Mouse (Mus musculus): Measurements from ENCODE around the gene Vmn1r231.

Vmn1r231 gene

DNA sequence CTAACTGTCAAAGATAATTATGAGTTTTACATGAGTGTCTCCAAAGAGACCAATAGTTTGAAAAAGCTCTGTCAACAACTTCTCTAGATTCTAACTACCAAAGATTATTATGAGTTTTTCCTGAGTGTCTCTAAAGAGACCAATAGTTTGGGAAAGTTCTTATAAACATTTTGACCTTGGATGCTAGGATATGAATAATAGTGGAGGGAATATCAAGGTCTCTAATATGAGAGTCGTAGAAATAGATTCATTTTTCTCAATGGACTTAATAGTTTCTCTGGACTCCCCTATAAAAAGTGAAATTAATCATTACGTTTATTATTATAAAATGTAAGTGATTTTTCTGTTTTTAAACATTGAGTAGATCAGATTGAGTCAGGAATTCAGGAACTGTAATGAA is at the start of gene Vmn1r231:
Gene Vmn1r231, minus strand, starts transcription at position 101 of the 400 bp plus-strand sequence.
- no peak for DNase-seq (ENCODE audit: low read depth, low spot score)

DNA sequence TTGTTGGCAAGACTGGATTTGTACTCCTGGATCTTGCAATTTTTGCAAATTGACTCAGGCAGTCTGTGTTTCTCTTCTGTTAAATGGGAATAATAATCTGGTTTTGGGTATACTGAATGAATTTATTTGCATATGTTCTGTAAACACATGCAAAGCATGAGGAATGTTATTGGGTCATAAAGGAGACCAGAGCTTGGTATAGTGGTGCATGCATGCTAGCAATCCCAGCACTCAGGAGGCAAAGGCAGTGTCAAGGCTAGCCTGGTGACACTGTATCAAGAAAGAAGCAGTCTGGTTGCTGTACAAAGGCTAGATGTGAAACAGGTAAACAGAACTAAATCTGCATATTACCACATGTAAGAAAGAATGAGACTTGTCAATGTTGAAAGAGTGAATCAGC is 41.7 kb upstream of the Vmn1r231 start:
- no peak for DNase-seq (ENCODE audit: low read depth, low spot score)

DNA sequence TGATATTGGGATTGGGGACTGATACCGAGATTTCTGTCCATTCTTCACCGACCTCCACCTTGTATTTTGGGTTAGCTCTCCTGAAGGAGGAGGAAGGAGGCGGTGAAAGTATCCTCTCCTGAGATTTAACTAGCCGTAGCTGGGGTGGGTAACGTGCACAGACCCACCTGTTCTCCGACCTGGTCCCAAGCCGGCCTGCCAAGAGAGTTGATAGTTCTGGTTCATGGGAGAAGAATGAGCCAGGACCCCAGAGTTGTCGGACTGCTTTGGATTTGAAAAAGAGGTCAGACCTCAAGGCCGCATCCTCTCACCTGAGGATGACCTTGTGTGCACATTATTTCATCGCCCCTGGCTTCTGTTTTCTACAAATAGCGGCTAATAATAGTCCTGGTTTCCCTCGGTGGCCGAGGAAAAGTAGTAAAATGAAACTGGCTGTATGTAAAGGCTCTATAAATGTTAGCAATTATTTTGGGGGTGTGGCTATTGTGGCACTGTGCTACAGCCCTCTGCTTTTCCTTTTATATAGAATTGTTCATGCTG is 41.2 kb upstream of the Vmn1r231 start:
- DNase-seq (ENCODE audit: low read depth, low spot score) = no peak

DNA sequence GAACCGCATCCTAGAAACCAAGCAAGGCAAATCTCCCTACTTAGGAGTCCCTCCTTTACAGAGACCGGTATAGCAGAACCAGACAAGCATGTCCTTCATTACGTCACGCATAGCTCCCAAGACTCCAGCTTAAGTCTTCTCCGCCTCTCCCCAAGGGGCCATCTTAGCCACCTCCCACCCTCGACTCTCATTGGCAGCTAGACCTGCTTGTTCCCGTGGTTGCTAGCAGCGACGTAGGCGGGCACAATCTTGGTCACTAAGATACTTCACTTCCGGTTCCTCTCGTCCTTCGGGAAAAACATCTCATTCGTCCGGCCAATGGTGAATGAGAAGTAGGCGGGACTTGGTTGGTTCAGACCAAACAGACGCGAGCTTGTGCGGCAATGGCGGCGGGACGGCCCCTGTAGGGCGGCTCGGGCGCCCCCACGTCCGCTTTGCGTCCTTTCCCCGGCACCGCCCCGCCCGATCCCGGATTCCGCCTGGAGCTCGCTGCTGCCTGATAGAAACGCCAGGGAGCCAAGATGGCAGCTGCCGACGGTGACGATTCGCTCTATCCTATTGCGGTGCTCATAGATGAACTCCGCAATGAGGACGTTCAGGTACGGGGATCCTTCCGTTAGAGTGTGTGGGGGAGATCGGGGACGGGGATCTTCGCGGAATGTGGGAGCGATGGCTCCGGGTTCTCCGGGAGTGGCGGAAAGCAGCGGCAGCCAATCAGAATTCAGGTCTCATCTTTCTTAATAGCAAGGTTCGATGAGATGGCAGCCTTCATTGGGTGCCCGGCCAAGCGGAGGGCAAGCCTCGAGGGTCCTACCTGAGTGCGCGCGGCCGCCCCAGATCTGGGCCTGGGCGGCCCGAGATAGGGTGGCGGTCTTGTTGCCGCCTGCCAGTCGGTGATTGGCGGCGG is 40.3 kb upstream of the Vmn1r231 start, which contains the start of gene Ppp2r1a:
Gene Ppp2r1a, plus strand, starts transcription at position 327 of the 907 bp plus-strand sequence.
- DNase-seq (ENCODE audit: low read depth, low spot score) = peak; percentile 98

DNA sequence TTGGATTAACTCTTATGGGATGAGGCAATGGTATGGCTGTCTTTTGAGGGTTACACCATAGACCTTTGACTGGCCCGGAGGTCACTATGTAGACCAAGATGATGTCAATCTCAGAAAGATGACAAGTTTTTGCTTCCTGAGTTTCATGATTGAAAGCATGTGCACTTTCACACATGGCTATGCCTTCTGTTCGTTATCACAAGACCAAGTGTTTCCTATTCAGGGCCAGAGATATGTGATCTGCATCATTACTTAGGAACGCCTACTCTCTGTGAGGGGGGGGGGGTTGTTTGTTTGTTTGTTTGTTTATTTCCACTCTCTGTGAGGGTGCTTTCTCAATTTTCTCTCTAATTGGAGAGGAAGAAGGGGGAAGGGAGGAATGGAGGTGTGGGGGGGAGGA is 39.3 kb upstream of the Vmn1r231 start:
- no peak for DNase-seq (ENCODE audit: low read depth, low spot score)

DNA sequence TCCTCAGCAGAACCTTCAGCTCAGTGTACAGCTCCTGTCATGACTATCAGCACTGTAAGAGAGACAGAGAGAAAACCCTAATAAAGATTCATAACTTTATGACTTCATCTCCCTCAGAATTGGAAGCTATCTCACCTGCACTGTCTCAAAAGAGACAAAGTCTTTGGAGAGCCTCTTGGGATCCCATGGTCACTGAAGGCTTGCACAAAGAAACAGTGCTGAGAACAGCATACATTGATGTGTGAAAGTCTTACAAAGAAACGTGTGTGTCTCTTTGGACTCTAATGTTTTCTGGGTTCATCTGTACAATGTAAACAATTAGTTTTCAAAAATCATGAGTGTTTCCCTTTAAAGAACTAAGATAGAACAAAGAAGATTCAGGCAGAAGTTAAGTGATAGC is 14.7 kb upstream of the Vmn1r231 start, which contains the start of gene Vmn1r232:
Gene Vmn1r232, minus strand, starts transcription at position 101 of the 400 bp plus-strand sequence.
- no peak for DNase-seq (ENCODE audit: low read depth, low spot score)

DNA sequence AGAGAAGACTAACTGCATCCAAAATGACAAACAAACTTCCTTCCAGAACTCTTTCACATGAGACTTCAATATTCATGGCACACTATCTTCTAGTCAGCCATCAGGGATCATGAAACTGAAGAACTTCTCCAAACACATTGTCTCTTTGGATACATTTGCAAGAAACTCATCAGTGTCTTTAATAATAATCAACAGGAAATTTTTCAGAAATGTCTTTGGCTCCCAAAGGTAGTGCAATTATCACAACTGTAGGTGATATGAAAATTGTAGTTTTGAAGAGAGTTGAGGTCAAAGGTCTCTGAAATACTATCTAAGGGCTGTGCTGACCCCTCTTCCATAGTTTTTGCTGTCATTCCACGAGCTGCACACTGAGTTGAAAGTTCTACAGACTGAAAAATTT is 64.7 kb downstream of the Vmn1r231 start, which contains the start of gene Vmn1r230:
Gene Vmn1r230, plus strand, starts transcription at position 301 of the 400 bp plus-strand sequence.
- no peak for DNase-seq (ENCODE audit: low read depth, low spot score)

All from embryo, embryonic 11.5 days (tissue).